Mouse (Mus musculus) testis, postnatal 14 days (tissue): ENCODE data around the gene Yipf2.
"Not testable (repeated sequence)": the region's sequence is repeated elsewhere in the genome, so short reads cannot be mapped to it uniquely, and the experiment has no call there.

Source experiments
- DNase-seq: peaks from one replicate; pipeline ENCODE4 v3.0.0; 2021; ENCODE audit warnings: low spot score

Gene Yipf2

DNA sequence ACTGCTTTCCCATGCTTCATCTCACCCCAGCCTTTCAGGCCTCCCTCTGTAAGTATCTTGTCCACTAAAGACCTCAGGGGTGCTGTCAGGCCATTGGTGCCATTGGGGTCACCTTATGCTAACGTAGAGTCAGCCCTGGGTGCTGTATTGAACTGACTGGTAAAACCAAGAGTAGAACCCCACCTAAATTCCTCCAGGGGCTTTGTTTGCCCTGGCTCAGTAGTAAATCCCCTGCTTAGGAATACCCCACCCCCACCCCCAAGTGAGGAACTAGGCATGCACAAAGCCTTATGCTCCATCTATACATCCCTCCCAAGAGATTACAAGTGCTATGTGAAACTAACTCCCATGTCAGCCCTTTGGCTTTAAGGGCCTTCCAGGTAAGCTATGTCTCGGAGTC is 35.1 kb downstream of the Yipf2 start:
- no peak for DNase-seq

DNA sequence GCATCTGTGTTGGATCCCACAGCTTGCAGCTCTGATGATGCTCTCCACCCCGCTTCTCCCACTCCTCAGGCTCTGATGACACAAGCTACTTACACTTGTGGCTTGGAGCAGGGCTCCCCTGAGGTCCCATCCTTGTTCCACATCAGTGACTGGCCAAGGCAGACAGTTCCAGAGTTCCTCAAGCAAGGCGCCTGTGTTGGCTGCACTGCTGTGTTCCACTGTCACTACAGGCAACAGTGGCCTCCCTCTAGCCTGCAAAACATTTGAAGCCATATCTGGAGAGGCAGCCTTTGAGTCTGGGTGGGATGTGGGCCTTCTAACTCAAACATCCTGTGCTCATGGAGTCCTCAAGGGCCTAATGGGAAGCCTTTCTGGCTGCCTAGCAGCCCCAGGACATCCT is 35.6 kb downstream of the Yipf2 start:
- DNase-seq: no peak

GRCm38 (mm10) chr9:21555198-21555742 is 37.4 kb downstream of the Yipf2 start:
- no peak for DNase-seq

DNA sequence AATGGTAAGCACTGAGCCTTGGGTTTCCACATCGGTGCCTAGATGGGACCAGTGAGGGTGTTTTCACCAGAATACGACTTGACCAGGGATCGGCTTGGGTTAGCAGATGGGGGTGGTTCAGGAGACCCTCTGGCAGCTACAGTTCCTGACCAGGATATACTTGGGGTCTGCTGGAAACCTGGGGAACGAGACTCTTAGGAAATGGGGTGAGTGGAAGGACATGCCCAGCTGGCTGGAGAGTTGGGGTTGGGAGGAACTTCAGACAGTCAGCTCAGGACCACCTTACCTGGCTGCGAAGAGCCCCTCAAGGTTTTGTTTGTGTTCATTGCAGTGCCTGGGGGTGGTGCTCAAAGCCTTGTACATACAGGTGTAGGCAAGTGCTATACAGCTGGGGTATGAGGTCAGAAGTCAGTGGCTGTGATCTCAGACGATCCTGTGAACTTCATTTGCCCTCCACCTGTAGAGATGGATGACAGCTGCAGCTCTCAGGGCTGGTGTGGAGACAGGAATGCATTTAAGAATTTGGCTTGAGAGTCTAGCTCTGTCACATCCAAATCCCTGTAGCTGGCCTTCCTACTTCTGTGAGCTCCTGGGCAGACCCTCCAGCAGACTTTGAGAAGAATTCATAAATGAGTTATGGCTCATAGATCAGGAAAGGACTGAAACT is 38.9 kb downstream of the Yipf2 start:
- DNase-seq: no peak

GRCm38 (mm10) chr9:21551049-21551448 is 41.6 kb downstream of the Yipf2 start:
- DNase-seq: no peak

DNA sequence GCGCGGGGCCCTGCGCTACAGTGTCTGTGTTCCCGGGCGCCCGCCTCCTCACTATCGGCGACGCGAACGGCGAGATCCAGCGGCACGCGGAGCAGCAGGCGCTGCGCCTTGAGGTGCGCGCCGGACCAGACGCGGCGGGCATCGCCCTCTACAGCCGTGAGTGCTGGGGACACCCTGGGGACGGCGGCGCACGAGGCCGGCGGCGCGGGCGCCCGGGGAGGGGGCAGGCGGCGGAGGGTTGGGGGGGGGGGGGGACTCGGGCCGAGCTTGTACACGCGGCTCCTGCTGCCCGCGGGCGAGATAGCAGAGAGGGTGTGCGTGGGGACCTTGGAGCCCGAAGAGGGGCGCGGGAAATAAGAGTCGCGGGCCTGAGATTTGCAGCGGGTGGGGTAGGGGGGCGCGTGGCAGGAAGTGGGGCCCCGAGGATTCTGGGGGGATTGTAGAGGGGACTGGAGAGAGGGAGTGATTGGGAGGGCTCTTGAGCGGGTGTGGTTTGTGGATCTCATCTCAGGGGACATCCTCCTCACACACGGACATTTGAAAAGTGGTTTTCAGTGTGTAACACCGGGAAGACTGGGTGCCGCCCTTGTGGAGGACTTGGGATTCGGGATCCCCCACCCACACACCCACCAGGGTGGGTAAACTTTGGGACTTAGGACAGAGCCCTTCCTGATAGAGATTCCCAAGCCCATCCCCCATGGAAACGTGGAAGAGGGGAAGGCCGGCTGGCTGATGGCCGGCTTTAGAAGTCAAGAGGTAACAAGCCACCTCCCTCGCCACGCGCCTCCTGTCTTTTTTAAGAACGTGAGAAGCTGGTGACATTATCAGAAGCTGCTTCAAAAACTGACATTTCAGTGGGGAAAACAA is 45.3 kb downstream of the Yipf2 start:
- peak; percentile 80 for DNase-seq

GRCm38 (mm10) chr9:21546789-21547074 is 45.9 kb downstream of the Yipf2 start, which contains the start of gene Carm1:
Gene Carm1 (plus strand): TSS chr9:21546894.
- DNase-seq: no peak

DNA sequence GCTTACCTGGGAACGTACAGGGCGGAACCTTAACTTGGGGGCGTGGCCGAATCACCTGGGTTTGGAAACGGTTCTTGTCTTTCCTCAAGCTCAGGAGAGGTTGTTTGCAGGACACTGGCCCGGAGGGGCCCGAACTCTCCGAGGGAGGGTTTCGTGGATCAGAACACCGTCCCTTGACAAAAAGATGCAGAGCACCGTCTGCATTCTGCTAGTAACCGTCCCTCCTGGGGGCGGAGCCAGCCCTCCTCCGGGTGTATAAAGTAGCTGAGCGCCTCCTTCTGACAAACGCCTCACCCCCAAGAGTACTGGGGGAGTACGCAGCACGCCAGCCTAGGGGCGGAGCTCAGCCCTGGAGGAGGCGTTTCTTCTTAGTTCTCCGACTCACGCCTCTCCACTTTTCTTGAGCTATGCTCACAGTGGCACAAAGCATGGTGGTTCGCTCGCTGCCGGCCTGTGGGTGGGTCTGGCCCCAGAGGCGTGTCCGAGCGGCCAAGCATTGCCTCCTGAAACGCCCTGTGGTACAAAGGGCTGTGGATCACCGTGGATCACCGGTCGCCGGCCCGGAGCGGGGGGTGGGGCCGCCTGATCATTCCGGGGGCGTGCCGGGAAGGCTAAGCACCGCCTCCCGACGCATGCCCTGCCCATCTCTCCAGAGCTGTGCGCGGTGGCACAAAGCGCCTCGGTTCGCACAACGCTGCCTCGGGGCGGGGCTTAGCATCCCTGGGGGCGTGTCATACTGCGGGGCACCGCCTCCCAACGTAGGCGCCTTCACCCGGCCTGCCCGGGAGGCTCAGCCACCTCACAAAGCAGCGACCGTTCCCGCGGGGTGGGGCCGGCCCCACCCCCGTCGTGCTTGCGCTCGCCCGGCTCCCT is 46.5 kb downstream of the Yipf2 start:
- peak; percentile 99 for DNase-seq

DNA sequence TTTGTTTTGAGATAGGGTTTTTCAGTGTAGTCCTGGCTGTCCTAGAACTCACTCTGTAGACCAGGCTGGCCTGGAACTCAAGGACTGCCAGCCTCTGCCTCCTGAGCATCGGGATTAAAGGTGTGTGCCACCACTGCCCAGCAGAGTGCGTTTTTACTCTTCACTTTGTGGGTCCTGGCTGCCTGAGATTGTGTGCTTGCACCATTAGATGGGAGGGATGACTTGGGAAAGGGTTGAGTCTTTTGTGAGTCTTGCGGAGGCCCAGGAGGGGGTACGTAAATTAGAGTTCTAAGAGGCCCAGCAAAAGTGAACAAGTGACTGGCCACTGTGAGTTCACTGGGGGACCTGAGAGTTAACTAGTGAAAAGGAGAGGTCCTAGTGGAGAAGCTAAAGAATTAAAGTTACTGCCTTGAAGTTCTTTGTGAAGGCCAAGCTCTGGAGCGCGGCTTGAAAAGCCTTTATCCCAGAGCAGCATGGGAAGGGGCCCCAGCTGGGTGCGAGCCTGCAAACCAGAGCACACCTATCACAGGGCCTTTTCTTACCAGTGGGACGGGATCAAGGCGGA is 47.2 kb downstream of the Yipf2 start:
- DNase-seq: no peak

DNA sequence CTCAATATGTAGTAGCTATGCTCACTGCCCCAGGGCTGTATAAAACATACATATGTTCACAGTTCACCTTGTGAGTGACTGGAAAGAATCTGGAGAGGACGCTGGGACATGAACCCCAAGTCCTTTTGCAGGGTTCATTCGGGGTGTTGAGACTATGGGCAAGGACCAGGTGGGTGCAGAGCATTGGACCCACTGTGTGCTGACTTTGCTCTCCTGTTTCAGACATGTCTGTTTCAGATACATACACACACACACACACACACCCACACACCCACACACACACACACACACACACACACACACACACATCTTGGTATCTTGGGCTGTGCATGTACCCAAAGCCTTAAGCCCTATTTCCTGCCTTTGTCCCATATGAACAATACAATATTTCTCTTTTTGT is 50.6 kb downstream of the Yipf2 start:
- DNase-seq: not testable (repeated sequence)

GRCm38 (mm10) chr9:21539981-21540753 is 52.5 kb downstream of the Yipf2 start:
- DNase-seq: no peak
